Mouse (Mus musculus) R1 (cell line): ENCODE measurements around the gene Pax3.
A peak's percentile ranks its signal among the peaks of the same experiment; 100 is the strongest.

Source experiments
- DNase-seq: peaks from one replicate; pipeline ENCODE4 v3.0.0-alpha.2; 2018; ENCODE audit warnings: low read depth, low spot score

The Pax3 gene

DNA sequence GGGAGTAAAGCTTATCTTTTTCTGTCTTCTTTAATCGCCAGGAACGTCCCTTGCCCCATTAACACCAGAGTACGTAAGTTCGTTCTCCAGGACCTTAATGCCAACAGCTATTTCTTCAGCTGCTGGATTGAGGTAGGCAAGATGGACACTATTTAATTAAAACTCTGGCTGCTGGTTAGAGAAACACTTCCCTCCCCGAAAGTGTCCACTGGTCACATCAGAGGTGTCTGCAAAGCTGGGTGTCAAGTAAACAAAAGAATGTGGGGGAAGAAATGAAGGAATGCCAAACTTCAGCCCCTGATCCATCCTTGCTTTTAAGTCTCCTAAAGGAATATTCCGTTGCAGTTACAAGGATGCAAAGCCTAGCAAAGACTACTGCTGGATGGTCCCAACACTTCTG, 24.6 kb downstream of the Pax3 start:
- DNase-seq: no peak

GRCm38 (mm10) chr1:78171671-78172070, 25.3 kb downstream of the Pax3 start:
- DNase-seq: no peak

DNA sequence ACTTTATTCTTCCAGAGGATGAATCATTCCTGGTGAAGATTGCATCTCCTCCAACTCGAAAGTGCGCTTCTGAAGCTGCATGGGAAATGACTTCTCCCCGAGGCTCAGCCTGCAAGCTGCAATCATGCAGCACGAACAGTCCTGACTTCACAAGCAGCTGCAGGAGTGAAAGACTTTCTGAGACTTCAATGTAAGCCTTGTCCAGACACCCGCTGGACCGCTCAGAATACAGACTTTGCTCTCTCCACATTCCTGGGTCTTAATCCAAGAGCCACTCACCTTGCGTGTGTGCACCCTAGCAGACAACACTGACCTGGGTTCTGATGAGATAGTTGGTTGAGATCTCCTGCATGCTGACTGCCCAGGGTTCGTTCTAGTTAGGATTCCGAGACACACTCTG, 26.2 kb downstream of the Pax3 start:
- DNase-seq: no peak

DNA sequence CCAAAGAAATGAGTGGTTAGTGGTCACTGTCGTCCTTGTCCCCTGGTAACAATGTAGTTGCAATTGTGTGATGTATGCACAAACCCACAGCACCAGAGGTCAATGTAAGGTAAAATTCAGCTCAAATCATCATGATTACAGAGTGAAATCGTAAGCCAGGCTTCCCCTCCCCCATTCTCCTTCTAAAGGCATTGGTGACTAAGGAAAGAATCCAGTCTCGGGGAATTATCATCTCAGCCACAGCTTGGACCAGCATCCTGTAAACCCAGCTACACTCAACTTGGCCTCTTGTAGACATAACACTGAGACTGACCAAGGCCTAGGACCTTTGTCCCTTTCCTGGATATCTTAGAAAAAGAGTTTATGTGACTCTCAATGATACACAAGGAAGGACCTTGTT, 28.1 kb downstream of the Pax3 start:
- DNase-seq: no peak

GRCm38 (mm10) chr1:78167577-78168286, 29.2 kb downstream of the Pax3 start:
- no peak for DNase-seq

- no peak for DNase-seq
Observed at GRCm38 (mm10) chr1:78161745-78162144, 35.2 kb downstream of the Pax3 start.

GRCm38 (mm10) chr1:78157930-78158329, 39.0 kb downstream of the Pax3 start:
- DNase-seq: no peak

- DNase-seq: no peak
Observed at GRCm38 (mm10) chr1:78155796-78156195, 41.1 kb downstream of the Pax3 start.

- no peak for DNase-seq
Observed at GRCm38 (mm10) chr1:78148011-78148623, 48.8 kb downstream of the Pax3 start.

- DNase-seq: peak; percentile 62
Observed at GRCm38 (mm10) chr1:78143403-78143802, 53.5 kb downstream of the Pax3 start.

- no peak for DNase-seq
Observed at GRCm38 (mm10) chr1:78142912-78143311, 54.0 kb downstream of the Pax3 start.

DNA sequence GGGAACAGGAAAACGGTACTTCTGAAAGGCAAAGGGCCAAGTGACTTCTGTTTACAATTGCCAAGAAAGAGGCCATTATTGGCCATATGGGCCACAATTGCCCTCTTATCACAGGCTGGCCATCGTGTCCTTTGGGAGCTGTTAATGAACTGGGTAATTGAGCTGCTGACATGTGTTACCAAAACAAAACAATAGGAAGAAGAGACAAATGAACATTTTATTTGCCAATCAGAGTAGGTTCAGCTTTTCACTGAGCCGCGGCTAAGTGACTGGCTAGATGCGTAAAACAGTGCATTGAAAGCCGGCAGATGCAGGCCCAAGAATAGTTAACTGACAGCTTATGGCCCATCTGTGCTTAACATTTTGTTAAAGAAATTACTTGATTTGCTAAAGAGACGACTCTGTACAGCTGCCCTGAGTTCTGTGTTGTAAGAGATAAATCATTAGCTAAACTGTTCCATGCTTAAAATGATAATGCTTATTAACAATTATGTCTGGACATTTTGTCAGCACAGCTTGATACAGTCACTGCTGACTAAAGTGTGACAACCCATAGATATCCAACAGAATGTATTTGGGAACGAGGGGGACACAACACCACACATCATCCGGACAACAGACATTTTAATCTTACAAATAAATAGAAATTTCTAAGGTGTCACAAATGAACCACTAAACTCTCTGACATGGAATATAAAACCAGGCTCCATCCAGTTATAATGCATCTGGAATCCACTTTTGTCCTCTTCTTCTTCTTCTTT, 55.0 kb downstream of the Pax3 start:
- no peak for DNase-seq

GRCm38 (mm10) chr1:78141314-78141713, 55.6 kb downstream of the Pax3 start:
- no peak for DNase-seq

DNA sequence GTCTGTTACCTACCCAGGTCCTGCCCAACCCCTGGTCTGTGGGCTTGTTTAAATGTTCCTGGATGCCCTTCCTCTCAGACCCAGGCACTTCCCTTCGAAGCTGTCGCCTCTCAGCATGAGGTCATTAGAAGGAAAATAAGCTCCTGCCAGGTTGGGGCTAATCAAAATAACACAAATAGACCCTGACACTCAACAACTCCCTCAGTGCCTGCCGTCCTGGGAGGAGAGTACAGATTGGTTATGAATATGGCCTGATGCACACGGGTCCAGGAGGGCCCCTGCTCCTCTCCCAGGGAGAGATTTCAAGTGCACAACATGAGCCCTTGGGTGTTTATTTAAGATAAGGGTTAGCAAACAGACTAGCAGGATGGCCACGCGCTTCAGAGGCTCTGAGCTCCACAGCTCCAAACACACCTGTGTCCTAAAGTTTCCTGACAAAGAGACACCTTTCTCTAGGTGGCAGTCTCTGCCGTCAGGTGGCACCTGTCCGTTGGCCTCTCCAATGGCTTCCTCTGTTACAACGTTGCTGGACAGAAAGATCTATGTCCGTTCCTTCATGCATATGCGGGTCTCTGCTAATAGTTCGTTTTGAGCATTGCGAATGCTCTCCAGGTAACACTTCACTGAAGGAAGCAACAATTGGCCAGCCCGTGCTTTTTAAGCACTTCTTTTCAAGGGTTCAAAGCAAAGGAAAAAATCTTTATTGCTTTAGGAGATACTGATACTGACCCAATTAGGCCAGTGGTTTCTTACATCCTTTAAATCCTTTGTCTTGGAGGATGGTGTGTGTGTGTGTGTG, 56.2 kb downstream of the Pax3 start:
- DNase-seq: peak; percentile 52

DNA sequence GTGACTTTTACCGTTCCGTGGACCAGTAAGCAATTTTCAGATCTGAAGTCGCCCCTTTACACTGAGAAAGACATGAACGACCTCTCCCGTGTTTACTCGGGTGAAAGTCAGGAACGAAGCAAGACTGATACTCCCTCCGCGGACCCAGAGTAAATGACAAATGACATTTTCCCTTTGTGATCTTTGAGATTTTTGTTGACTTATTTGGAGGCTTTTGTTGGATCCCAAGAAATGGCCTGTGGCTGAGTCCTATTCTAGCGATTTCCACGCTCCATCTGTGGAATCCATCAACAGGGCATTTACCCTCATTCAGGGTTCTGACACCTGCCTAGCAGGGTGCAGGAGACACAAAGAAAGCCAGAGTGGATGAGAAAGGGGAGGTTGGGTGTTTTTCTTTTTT, 57.6 kb downstream of the Pax3 start:
- DNase-seq: no peak

DNA sequence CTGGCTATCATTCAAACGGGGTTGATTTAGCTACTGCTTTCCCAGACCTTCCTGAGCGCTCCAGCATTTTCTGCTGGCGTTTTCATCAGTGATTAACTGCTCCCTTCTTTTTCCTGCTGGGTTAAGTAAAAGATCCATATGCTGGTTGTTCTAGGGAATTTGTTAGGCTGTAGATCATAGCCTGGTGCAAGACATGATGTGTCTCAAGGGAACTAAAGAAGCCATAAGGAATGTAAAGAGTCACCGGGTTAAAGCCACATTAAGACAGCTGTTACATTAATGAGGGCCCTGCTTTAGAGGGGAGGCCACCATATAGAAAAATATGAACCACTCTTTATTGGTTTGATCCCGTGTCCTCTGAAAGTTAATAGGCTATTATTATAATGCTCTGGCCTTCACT, 67.7 kb downstream of the Pax3 start:
- no peak for DNase-seq

GRCm38 (mm10) chr1:78119899-78120560, 76.9 kb downstream of the Pax3 start:
- DNase-seq: peak; percentile 88

DNA sequence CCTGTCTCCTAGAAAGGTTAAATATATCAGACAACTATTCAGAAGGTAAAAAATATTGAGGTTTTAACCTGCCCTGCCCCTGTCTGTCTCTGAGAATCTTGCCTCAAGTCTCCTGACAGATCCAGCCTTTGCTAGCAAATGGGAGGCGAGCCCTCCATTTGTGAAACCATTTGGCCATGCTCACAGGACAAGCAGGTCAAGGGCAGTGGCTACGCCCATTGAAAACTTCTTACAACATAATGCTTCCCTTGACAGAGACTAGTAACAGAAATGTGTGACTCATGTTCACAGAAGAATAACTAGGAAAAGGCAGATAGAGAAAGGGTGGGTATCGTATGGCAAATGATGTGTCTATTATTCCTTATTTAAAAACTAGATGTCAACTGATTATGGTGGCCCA, 80.9 kb downstream of the Pax3 start:
- DNase-seq: no peak

GRCm38 (mm10) chr1:78110311-78110710, 86.6 kb downstream of the Pax3 start:
- no peak for DNase-seq

DNA sequence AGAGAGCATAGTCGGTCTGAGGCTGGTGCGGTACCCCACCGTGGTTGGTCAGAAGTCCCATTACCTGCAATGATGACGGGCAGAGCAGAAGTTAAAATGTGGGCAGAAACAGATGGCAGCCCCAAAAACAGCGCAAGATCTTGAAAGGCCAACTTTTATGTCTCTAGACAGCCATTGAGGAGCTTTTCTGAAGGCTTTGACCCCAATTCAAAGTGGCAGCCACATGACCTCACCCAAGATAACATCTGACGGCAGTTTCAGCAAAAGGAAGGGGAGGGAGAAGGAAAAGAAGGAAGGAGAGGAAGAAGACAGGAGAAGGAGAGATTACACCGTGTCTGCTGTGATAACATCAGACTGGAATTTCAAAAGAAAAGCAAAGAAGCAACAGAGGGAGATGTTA, 93.4 kb downstream of the Pax3 start:
- no peak for DNase-seq

GRCm38 (mm10) chr1:78093619-78094018, 103.3 kb downstream of the Pax3 start:
- no peak for DNase-seq
